Mouse (Mus musculus) heart, postnatal 10 days (tissue): ENCODE data around the gene Gm4707. TPM values are rescaled to one million over a fixed set of nuclear protein-coding genes. Genes with fewer than 3 reads are reported as not detected.
A peak's percentile ranks its signal among the peaks of the same experiment; 100 is the strongest.

Source experiments
- DNase-seq, 2 experiments: peaks; one replicate each; pipeline ENCODE4 v3.0.0; 2021
- intact Hi-C: fragments of 180-260 bp; cut with DNase I; formaldehyde crosslinking; loops from one replicate; pipeline ENCODE4 v1.15.1; 2025
- total RNA-seq, 2 experiments: library from RNA; stranded (reverse); gene quantifications; 2 replicates each; pipeline ENCODE4 v1.2.3; 2021

The Gm4707 gene
- total RNA-seq, result 1 to 10 TPM; 1.1 to 2.0 TPM

- no peak for DNase-seq
- intact Hi-C loops, result no loop called here
These were observed at the start of gene Gm4707 for GRCm38 (mm10) chr17:71459818-71460217. TSS of gene Gm4707 (minus strand) at chr17:71459918.

DNA sequence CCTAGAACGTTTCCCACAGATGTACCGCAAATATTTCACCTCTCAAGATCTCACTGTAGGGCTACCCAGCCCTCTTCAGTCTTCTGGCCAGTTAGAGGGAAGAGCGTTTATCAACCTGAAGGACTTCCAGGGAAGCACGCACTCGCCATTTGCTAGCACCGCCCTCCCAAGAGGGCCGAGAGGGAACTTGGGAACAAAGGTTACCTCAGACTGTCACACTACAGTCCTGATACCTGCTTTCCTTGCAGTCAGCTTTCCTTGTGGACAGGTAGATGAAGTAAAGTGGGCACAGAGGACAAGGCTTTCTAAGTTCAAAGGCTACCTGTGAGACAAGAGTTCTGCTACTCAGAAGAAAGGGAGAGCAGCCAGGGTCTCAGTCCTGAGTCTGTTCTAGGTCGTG lies 47.1 kb upstream of the Gm4707 start:
- no peak for DNase-seq
- intact Hi-C loops, result no loop called here

GRCm38 (mm10) chr17:71495784-71496183 lies 36.1 kb upstream of the Gm4707 start:
- no peak for DNase-seq
- intact Hi-C loops, result no loop called here

DNA sequence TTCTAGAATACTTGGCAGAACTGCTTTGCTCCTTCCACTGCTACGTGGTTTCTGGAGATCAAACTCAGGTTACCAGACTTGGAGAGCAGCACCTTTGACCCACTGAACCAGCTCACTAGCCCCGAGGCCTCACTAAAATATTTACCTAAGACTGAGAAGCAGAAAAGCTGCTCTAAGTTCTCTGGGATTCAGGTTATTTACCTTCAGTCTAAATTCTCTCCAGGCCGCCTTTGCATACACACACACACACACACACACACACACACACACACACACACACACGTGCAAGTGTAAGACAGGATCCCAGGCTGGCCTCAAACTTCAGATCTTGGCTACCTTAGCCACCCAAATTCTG lies 31.6 kb upstream of the Gm4707 start:
- intact Hi-C loops, result no loop called here

GRCm38 (mm10) chr17:71490666-71491331 lies 31.1 kb upstream of the Gm4707 start:
- intact Hi-C loops, result no loop called here
- DNase-seq, result no peak

More for the DNA sequence above, 31.6 kb upstream of the Gm4707 start:
- DNase-seq, result no peak

GRCm38 (mm10) chr17:71489703-71490461 lies 30.2 kb upstream of the Gm4707 start:
- intact Hi-C loops, result no loop called here
- no peak for DNase-seq

- intact Hi-C loops, result no loop called here
- DNase-seq, result peak; percentile 22 to 25
These were observed 26.6 kb upstream of the Gm4707 start for GRCm38 (mm10) chr17:71486231-71486851.

DNA sequence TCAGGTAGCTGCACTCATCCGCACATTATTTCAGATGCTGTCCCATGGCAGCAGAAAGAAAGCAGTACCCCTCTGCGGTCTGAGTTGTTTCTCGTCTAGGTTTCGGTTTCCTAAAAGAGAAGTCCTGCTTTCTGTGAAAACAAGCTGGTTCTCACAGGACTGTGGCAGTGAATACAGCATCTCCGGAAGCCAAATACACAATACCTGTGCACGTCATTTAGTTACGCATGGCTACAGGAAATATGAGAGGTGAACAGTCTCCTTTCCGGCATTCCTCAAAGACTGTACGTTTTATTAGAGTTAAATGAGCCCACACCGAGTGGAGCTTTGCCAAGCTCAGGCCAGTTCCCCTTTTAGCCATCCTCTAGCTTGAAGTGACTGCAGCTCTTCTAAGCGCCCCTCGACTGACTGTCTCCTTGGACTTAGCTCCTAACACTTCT lies 26.1 kb upstream of the Gm4707 start:
- intact Hi-C loops, result no loop called here
- DNase-seq, result peak; percentile 36 to 47

DNA sequence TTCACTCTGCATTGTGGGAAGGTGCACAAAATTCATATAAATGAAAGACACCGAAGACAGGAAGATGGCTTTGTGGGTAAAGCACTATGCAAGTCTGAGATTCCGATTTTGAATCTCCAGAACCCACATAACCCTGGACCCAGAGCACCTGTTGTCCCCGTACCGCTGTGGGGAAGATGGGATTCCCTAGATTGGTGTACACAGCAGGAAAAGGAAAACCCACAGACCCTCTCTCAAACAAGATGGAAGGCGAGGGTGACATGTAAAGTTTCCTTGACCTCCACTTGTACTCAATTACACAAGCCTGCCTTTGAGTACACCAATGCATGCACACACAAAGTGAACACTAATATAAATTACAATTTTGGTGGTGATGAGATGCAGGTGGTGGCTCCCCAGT lies 25.0 kb upstream of the Gm4707 start:
- intact Hi-C loops, result no loop called here
- no peak for DNase-seq

- no peak for DNase-seq
- intact Hi-C loops, result no loop called here
These were observed 23.8 kb upstream of the Gm4707 start for GRCm38 (mm10) chr17:71483418-71484060.

DNA sequence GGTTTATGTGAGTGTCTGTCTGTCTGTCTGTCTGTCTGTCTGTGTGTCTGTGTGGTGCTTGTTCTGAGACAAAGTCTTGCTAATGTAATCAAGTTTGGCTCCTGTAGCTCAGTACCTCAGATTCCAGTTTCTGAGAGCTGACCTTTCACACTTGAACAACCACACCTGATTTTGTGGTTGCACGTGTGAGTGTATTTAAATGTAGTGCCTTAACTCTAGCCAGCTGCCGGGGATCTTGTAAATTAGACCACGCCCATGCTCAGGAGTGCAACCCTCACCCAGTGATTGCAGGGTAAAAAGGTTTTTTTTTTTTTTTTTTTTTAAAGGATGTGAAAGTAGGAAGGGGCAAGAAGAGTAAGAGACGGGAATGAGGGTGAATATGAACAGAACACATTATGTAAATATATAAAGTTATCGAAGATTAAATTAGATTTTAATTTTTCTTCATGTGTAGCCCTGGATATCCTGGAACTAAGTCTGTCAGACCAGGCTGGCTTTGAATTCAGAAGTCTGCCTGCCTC lies 19.7 kb upstream of the Gm4707 start:
- no peak for DNase-seq
- intact Hi-C loops, result loop anchor here (10.0 kb wide), 1 partner anchor 135 kb away; the partner anchor contains the start of gene Wdr43

DNA sequence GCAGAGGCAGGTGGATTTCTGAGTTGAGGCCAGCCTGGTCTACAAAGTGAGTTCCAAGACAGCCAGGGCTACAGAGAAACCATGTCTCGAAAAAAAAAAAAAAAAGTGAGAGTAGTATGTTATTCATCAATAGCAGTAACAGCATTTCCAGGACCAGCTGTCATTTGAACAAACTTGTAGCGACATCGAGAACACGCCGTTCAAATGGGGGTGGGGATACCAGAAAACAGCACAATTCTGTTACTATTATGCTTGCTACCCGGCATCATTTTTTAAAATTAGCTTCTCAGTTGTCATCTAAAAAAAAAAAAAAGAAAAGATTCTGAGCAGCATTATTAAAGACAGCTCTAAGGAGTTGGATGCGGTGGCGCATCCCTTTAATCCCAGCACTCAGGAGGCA lies 17.8 kb upstream of the Gm4707 start:
- intact Hi-C loops, result loop anchor here (10.0 kb wide), 1 partner anchor 137 kb away; the partner anchor contains the start of gene Wdr43
- DNase-seq, result no peak

DNA sequence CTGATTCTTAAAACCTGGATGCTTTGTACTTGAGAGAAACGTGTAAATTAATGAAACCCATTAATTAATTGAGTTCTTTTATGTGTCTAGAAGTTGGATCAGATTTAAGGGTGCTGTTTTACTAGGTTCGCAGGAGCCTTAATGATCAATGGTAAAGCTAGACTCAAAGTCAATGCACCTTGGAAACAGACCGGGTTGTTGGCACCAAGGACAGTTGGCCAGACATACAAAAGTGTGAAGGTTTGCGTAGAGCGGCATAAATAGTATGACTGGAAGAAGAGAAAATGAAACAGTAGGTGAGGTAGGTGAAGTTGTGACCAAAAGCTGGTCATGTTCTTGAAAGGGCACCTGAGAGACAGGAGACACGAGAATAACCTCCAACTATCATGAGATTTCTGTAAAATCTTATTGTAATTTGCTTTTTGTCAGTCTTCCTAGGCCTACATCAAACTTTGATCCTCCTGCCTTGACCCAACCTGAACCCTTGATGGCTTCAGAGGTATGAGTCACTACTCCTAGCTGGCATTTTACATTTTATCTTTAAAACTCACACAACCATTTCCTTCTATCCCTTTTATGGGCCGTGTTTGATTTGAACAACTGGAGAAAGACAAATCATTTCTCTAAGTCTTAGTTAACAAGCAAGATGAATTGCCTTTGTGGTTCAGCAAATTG lies 16.8 kb upstream of the Gm4707 start:
- intact Hi-C loops, result loop anchor here (10.0 kb wide), 1 partner anchor 138 kb away; the partner anchor contains the start of gene Wdr43

GRCm38 (mm10) chr17:71475705-71476089 lies 16.0 kb upstream of the Gm4707 start:
- peak; percentile 70 to 80 for DNase-seq

More for the DNA sequence above, 16.8 kb upstream of the Gm4707 start:
- no peak for DNase-seq

DNA sequence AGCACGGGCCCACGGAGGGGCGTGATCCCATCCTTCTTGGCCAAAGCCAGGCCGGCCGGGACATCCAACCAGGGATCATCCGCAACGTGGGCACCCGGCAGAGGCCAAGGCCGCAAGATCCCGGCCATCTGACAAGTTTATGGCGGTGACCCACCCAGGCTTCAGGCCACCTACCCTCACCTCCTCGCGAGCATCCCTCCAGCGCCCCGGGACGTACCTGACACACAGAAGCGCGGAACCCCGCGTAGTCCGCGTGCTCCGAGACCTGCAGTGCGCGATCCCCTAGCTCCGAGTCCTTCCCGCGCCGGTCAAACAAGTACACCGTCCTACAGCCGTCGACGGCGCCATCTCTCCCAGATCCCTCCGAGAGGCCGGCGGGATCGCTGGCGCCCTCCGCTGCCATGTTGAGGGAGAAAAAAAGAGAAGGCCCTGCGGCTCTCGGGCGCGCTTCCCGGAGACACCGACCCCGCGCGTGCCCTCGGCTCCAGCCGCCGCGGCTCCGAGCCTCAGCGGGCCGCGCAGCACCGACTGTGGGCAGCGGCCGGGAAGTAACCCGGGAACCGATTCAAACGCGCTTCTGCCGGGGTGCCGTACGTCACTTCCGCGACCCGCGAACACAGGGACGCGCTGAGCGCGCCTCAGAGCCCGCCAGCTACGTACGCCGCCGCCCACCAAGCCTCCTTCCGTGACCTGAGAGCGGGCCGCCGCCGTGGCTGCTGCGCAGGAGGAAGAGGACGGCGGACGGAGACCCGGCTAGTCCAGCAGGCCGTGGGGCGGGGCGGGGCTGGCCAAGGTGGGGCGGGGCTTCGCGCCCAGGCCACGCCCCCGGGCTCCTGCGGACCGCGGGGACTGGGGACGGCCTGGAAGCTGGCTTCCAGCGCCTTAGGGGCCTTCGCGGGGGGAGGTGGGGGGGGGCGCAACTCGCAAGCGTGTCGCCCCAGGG lies 15.3 kb upstream of the Gm4707 start, which contains the start of gene Smchd1:
TSS of gene Smchd1 (minus strand) at position 582 of the 943 bp plus-strand sequence.
- intact Hi-C loops, result loop anchor here (2.0 to 10.0 kb wide), 2 partner anchors 52 to 140 kb away; partner anchors contain the start of genes Ndc80 and Wdr43
- DNase-seq, result peak; percentile 94 to 97

More at GRCm38 (mm10) chr17:71475705-71476089, 16.0 kb upstream of the Gm4707 start:
- intact Hi-C loops, result loop anchor here (2.0 to 10.0 kb wide), 2 partner anchors 51 to 139 kb away; partner anchors contain the start of genes Ndc80 and Wdr43

- intact Hi-C loops, result loop anchor here (2.0 to 10.0 kb wide), 2 partner anchors 53 to 141 kb away; partner anchors contain the start of genes Ndc80 and Wdr43
- no peak for DNase-seq
These were observed 14.4 kb upstream of the Gm4707 start for GRCm38 (mm10) chr17:71474128-71474527.

DNA sequence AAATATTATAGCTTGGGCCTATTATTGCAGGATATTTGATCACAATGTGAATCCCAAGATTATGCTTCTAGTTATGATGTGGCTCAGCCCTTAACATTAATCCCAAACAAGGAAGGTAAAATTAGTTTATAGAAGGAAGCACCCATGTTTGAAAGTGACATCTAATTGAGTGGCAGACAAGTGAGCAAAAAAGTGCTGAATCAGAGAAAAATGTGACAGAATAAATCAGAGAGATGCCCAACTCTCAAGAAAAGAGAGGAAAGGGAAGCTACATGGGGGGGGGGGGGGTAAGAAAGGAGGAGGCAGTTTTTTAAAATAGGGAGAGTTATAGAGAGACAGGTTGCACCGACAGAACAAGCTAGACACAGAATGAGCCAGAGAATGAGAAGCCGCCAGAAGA lies 11.5 kb upstream of the Gm4707 start:
- intact Hi-C loops, result loop anchor here (10.0 kb wide), 1 partner anchor 144 kb away; the partner anchor contains the start of gene Wdr43
- DNase-seq, result no peak

- intact Hi-C loops, result no loop called here
- no peak for DNase-seq
These were observed 594 bp upstream of the Gm4707 start for GRCm38 (mm10) chr17:71460312-71460711.
